Comparison of ENCODE assay signal across 9 mouse cellular contexts in the genomic region with DNA sequence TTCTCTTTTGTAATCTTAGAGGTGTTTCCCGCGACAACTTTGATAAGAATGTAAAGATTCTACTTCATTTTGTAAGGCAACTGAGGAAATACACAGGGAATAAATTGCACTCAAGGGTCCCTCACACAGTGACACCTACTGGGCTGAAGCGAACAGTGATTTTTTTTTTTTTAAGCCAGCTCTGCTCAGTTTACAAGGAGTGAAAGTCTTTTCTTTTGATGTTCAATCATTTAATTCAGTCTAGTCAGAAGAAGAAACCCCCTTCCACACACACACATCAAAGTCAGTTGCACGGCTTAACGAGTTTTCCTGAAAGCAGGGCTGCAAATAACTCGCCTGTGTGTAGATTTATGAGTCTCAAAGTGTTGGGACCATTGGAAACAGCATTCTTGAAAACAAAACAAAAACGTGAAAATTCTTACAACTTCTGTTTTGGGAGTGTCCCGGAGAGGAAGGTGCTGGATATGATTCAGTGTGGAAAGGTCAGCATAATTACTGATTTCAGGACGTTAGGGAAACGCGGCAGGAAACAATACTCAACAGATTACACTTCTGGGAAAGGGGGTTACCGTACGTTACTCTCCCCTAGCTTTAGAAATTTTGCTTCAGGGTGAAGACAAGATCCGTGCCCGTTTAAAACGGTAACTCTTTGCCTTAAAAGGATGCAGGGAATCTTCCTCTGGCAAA. TPM values are rescaled to one million over a fixed set of nuclear protein-coding genes. Genes with fewer than 3 reads are reported as not detected.
DNase-seq lines count a peak whose midpoint lies in the region; ATAC-seq and TF ChIP-seq lines count a peak whose summit lies in the region.
"Had no signal": no experiment of that assay in that cellular context is flagged by ENCODE, and none has a peak within 500 bp of the region (broad histone marks: within the 10 kb centered on the region; RNA-seq: fewer than 3 reads in every experiment).

A gene (plus strand): TSS at position 588 of the 687 bp plus-strand sequence.

- peak within 1 kb of the TSS; percentile 71 for H3K27ac ChIP-seq in forebrain, postnatal 0 days (ENCODE audit: low read depth, low read length)
- H3K27ac ChIP-seq in hindbrain, embryonic 15.5 days (replicated peaks), result peak within 1 kb of the TSS; percentile 61
- no peak within 1 kb of the TSS for H3K27ac ChIP-seq in liver, embryonic 11.5 days (ENCODE audit: low read depth, low read length)
- H3K27ac ChIP-seq in neural tube, embryonic 12.5 days, result no peak within 1 kb of the TSS

- peak within 1 kb of the TSS; percentile 59 for H3K9ac ChIP-seq in forebrain, postnatal 0 days
- peak within 1 kb of the TSS; percentile 61 for H3K9ac ChIP-seq in hindbrain, embryonic 15.5 days
- no peak within 1 kb of the TSS for H3K9ac ChIP-seq in liver, embryonic 11.5 days (ENCODE audit: low read depth, low read length)
- H3K9ac ChIP-seq in neural tube, embryonic 12.5 days, result peak within 1 kb of the TSS; percentile 64

- H3K4me1 ChIP-seq in forebrain, postnatal 0 days (ENCODE audit: insufficient read depth), result no peaks in the 10 kb centered on the region
- H3K4me1 ChIP-seq in hindbrain, embryonic 15.5 days (replicated peaks), result 0 out of 2 replicates have a peak, but pooled peaks cover 14% of the 10 kb centered on the region
- H3K4me1 ChIP-seq in liver, embryonic 11.5 days (replicated peaks; ENCODE audit: control insufficient read depth, insufficient read depth, low read length), result no peaks in the 10 kb centered on the region
- no peaks in the 10 kb centered on the region for H3K4me1 ChIP-seq in neural tube, embryonic 12.5 days

- peak; percentile 7 to 22 for DNase-seq in cerebellum, postnatal 14 days
- DNase-seq in cerebellum, adult 9-10 months, result no peak
- peak; percentile 22 for DNase-seq in NIH3T3 (ENCODE audit: low read depth)
- DNase-seq in forebrain, postnatal 0 days, result peak; percentile 67
- DNase-seq in liver, embryonic 11.5 days (ENCODE audit: low spot score), result no peak
- no peak for DNase-seq in T-cell, adult 2 months (ENCODE audit: low spot score)

- peak; percentile 40 for ATAC-seq in forebrain, postnatal 0 days
- peak; percentile 16; the same call in 1 of the 2 replicates for ATAC-seq in hindbrain, embryonic 15.5 days (ENCODE audit: low FRiP score, low read depth)
- ATAC-seq in liver, embryonic 11.5 days (replicated peaks; ENCODE audit: low FRiP score), result no peak
- peak; percentile 27 for ATAC-seq in neural tube, embryonic 12.5 days (ENCODE audit: low FRiP score, low read depth)

- WGBS in forebrain, postnatal 0 days, result 2% methylated on average over 16 of the region's 16 CpGs
- WGBS in hindbrain, embryonic 15.5 days, result 1% methylated on average over 16 of the region's 16 CpGs
- 2% methylated on average over 16 of the region's 16 CpGs for WGBS in liver, embryonic 11.5 days
- WGBS in neural tube, embryonic 12.5 days, result 1% methylated on average over 16 of the region's 16 CpGs

- H3K9me3 ChIP-seq in forebrain, postnatal 0 days (ENCODE audit: low read length), result no peaks in the 10 kb centered on the region
- H3K9me3 ChIP-seq in hindbrain, embryonic 15.5 days, result no peaks in the 10 kb centered on the region
- no peaks in the 10 kb centered on the region for H3K9me3 ChIP-seq in liver, embryonic 11.5 days (ENCODE audit: control insufficient read depth, low read length)
- H3K9me3 ChIP-seq in neural tube, embryonic 12.5 days, result no peaks in the 10 kb centered on the region
- H3K9me3 ChIP-seq: G1E had no signal

- H3K4me2 ChIP-seq in forebrain, postnatal 0 days (ENCODE audit: low read depth), result peak within 1 kb of the TSS; percentile 82
- H3K4me2 ChIP-seq in hindbrain, embryonic 15.5 days, result peak within 1 kb of the TSS; percentile 89
- H3K4me2 ChIP-seq in liver, embryonic 11.5 days, result peak within 1 kb of the TSS; percentile 73
- H3K4me2 ChIP-seq in neural tube, embryonic 12.5 days (replicated peaks), result peak within 1 kb of the TSS; percentile 76

- no peaks in the 10 kb centered on the region for H3K27me3 ChIP-seq in forebrain, postnatal 0 days (ENCODE audit: insufficient read depth, low read length)
- 0 out of 2 replicates have a peak, but pooled peaks cover 11% of the 10 kb centered on the region for H3K27me3 ChIP-seq in hindbrain, embryonic 15.5 days
- H3K27me3 ChIP-seq in liver, embryonic 11.5 days (replicated peaks; ENCODE audit: control insufficient read depth, insufficient read depth, low read length), result peaks cover 19% of the 10 kb centered on the region
- no peaks in the 10 kb centered on the region for H3K27me3 ChIP-seq in neural tube, embryonic 12.5 days (replicated peaks)

- H3K4me3 ChIP-seq in forebrain, postnatal 0 days (ENCODE audit: low read depth, low read length), result peak within 1 kb of the TSS; percentile 66
- peak within 1 kb of the TSS; percentile 77 for H3K4me3 ChIP-seq in hindbrain, embryonic 15.5 days
- peak within 1 kb of the TSS; percentile 54 for H3K4me3 ChIP-seq in liver, embryonic 11.5 days (ENCODE audit: low read depth, low read length)
- peak within 1 kb of the TSS; percentile 58 for H3K4me3 ChIP-seq in neural tube, embryonic 12.5 days

- no peaks in the 10 kb centered on the region for H3K36me3 ChIP-seq in forebrain, postnatal 0 days (ENCODE audit: insufficient read depth)
- H3K36me3 ChIP-seq in hindbrain, embryonic 15.5 days, result no peaks in the 10 kb centered on the region
- H3K36me3 ChIP-seq in liver, embryonic 11.5 days (ENCODE audit: control insufficient read depth, insufficient read depth, low read length), result no peaks in the 10 kb centered on the region
- no peaks in the 10 kb centered on the region for H3K36me3 ChIP-seq in neural tube, embryonic 12.5 days
- H3K36me3 ChIP-seq: G1E had no signal

- peak; percentile 73 for TF ChIP-seq CTCF in forebrain, postnatal 0 days (IDR thresholded peaks at IDR 0.05; ENCODE audit: low read depth)

RNA-seq across cellular contexts. Expression of the gene that starts here (rescaled TPM):
- total RNA-seq in forebrain, postnatal 0 days (2014; rRNA removed), result 44.7 and 53.7 TPM in 2 replicates
- polyA plus RNA-seq in forebrain, postnatal 0 days (2015; fragmentation: Nextera tagmentation; extraction: Ambion mirVana), result 16.9 and 21.6 TPM in 2 replicates
- 13.2 and 14.1 TPM in 2 replicates for polyA plus RNA-seq in hindbrain, embryonic 15.5 days (2015; fragmentation: Nextera tagmentation; extraction: Ambion mirVana)
- polyA plus RNA-seq in liver, embryonic 11.5 days (2014; fragmentation: Nextera tagmentation; extraction: Ambion mirVana), result 4.4 and 5.2 TPM in 2 replicates
- polyA plus RNA-seq in neural tube, embryonic 12.5 days (2016; fragmentation: Nextera tagmentation; extraction: Ambion mirVana), result 31.7 and 36.0 TPM in 2 replicates
- polyA plus RNA-seq: G1E had no signal

Comparison
In these comparisons a context has a peak if more than half of its experiments do, and no peak if none do; other contexts are left out.
1. DNase-seq: peak in cerebellum, postnatal 14 days (2 of 2), NIH3T3 (single experiment) and forebrain, postnatal 0 days (single experiment); none in cerebellum, adult 9-10 months (single experiment), liver, embryonic 11.5 days (single experiment) and T-cell, adult 2 months (single experiment).
2. H3K27ac ChIP-seq: peak in forebrain, postnatal 0 days (single experiment) and hindbrain, embryonic 15.5 days (single experiment); none in liver, embryonic 11.5 days (single experiment) and neural tube, embryonic 12.5 days (single experiment).
3. Peak in every context shown above with its lines, with median percentiles within 50 percentile points of each other: H3K4me2 ChIP-seq and H3K4me3 ChIP-seq.